Mouse (Mus musculus): ENCODE results near the gene Rgs7bp. TPM values are rescaled to one million over a fixed set of nuclear protein-coding genes. Genes with fewer than 3 reads are reported as not detected.

Rgs7bp gene
- total and polyA plus RNA-seq, 3 experiments, result not detected

DNA sequence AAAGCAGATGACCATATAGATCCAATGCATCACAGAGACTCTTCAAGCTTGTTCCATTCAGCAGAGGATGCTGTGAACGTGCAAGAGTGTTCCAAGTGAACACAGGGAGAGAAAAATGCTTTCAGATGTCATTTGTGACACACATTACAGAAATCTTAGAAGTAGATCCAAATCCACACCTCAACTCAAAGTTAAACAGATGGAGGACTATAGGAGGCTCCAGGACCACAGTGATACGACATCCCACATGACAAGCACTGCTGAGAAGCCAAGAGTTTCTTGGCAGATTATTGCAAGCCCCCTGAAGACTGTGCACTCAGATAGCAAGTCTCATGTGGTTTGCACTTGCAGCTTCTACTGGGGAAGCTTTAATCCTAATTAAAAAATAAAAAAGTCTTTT, 53.0 kb downstream of the Rgs7bp start:
- Histone ChIP-seq H3K9me3 (replicated peaks; ENCODE audit: low read length) (no peaks in the 10 kb centered on the region), H3K27me3 (replicated peaks) (no peaks in the 10 kb centered on the region), H3K4me3 (replicated peaks in 1 of 3; ENCODE audit: low read depth in 2 of 3, low read length in 2 of 3, poor library complexity in 1 of 3) (no peak overlapping the region), H3K9ac (ENCODE audit: insufficient read depth, low read depth) (no peak overlapping the region), H3K27ac (ENCODE audit: insufficient read depth, low read depth) (no peak overlapping the region), H3K36me3 (replicated peaks in 1 of 2; ENCODE audit: control insufficient read depth in 1 of 2, insufficient read depth in 1 of 2, low read length in 1 of 2) (no peaks in the 10 kb centered on the region), H3K4me2 (ENCODE audit: insufficient read depth, low read depth, poor library complexity, severe bottlenecking) (no peak overlapping the region), H3K4me1 (ENCODE audit: control insufficient read depth in 1 of 2, insufficient read depth in 2 of 2) (no peaks in the 10 kb centered on the region), H3K79me2 (replicated peaks; ENCODE audit: control insufficient read depth, extremely low read depth, insufficient read depth, poor library complexity, severe bottlenecking) (no peaks in the 10 kb centered on the region)
- dilution Hi-C loops (cut with MboI; ENCODE audit: extremely low pct_ligation_motif_present, extremely low pct_unique_long_range_greater_than_20kb, low sequenced_read_pairs) (no loop called here), in situ Hi-C loops (cut with MboI; ENCODE audit: low pct_ligation_motif_present, low pct_unique_long_range_greater_than_20kb, low sequenced_read_pairs) (no loop called here)
- no peak for TF ChIP-seq CHD1 (IDR thresholded peaks at IDR 0.05; ENCODE audit: low read depth, low read length)
- no peak for TF ChIP-seq KAT2A (IDR thresholded peaks at IDR 0.05; ENCODE audit: insufficient replicate concordance, low read length)
- no peak for TF ChIP-seq RAD21 (IDR thresholded peaks at IDR 0.05; ENCODE audit: low read depth, low read length)
- no peak for DNase-seq (ENCODE audit: extremely low read depth)

DNA sequence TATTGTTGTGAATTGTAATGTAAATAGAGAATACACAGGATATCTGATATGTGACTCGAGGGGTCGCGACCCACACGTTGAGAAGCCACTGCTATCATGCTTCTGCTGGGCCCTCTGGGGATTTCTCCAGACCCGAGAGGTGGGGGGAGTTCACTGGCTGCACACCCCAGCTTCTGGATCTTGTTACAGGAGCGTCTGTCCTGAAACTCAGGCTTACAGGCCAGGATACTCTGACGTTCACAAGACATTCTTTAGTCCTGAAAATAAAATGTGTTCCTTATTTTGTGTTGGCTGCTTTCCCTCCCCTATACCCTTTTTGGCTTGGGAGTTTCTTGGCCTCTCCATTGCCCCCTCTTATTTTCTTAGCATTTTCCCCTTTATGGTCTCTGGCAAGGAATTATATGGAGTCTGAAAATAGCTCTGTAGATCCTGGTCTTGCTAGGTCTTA, 65.9 kb downstream of the Rgs7bp start:
- H3K4me1 ChIP-seq (ENCODE audit: control insufficient read depth in 1 of 2, insufficient read depth in 2 of 2), result no peaks in the 10 kb centered on the region
- in situ Hi-C loops (cut with MboI; ENCODE audit: low pct_ligation_motif_present, low pct_unique_long_range_greater_than_20kb, low sequenced_read_pairs) (no loop called here), dilution Hi-C loops (cut with MboI; ENCODE audit: extremely low pct_ligation_motif_present, extremely low pct_unique_long_range_greater_than_20kb, low sequenced_read_pairs) (no loop called here)
- H3K27ac ChIP-seq (ENCODE audit: insufficient read depth, low read depth), result no peak overlapping the region
- TF ChIP-seq GABPA (IDR thresholded peaks at IDR 0.05; ENCODE audit: insufficient replicate concordance, low read depth, low read length) (no peak), ETS1 (conservative IDR thresholded peaks at IDR 0.05; ENCODE audit: low read depth, low read length) (no peak), POLR2AphosphoS2 (IDR thresholded peaks at IDR 0.05; ENCODE audit: low read depth, low read length) (no peak), ZNF384 (IDR thresholded peaks at IDR 0.05; ENCODE audit: low read depth, low read length) (no peak), CHD2 (IDR thresholded peaks at IDR 0.05; ENCODE audit: low read length) (peak; percentile 69), ZC3H11A (IDR thresholded peaks at IDR 0.05; ENCODE audit: low read depth, low read length) (no peak), MAX (IDR thresholded peaks at IDR 0.05; ENCODE audit: low read length) (no peak)
- no peaks in the 10 kb centered on the region for H3K36me3 ChIP-seq (replicated peaks in 1 of 2; ENCODE audit: control insufficient read depth in 1 of 2, insufficient read depth in 1 of 2, low read length in 1 of 2)
- no peak overlapping the region for H3K9ac ChIP-seq (ENCODE audit: insufficient read depth, low read depth)
- no peak overlapping the region for H3K4me2 ChIP-seq (ENCODE audit: insufficient read depth, low read depth, poor library complexity, severe bottlenecking)
- H3K79me2 ChIP-seq (replicated peaks; ENCODE audit: control insufficient read depth, extremely low read depth, insufficient read depth, poor library complexity, severe bottlenecking), result no peaks in the 10 kb centered on the region
- no peaks in the 10 kb centered on the region for H3K27me3 ChIP-seq (replicated peaks)
- no peak for DNase-seq (ENCODE audit: extremely low read depth)
- H3K4me3 ChIP-seq (replicated peaks in 1 of 3; ENCODE audit: low read depth in 2 of 3, low read length in 2 of 3, poor library complexity in 1 of 3), result no peak overlapping the region
- no peaks in the 10 kb centered on the region for H3K9me3 ChIP-seq (replicated peaks; ENCODE audit: low read length)

DNA sequence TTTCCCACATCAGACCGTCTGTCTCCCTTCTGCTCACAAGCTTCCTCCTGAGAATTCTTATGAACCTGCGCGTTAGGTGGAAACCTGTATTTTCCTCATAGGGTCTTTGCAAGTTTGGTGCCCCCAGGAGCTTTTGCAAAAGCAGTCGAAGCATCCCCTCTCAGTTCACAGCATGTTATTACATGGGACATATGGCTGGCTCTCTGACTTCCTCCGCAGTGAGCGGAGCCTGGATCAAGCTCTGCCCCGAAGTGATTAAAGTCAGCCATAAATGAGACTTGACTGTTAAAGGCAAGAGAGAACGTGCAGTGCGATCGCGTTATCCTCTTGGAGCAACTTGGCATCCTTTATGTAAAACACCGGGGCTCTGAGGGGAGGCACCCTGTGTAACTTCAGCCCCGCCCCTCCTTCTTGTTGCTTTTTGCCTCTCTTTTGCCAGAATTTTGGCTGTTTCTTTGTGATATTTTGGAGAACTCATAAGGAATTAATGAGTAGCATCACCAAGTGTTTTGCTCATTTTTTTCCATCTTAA, 66.7 kb downstream of the Rgs7bp start:
- TF ChIP-seq POLR2AphosphoS2 (IDR thresholded peaks at IDR 0.05; ENCODE audit: low read depth, low read length) (no peak), SIN3A (IDR thresholded peaks at IDR 0.05; ENCODE audit: low read length) (no peak), UBTF (IDR thresholded peaks at IDR 0.05; ENCODE audit: low read depth, low read length) (no peak), NELFE (IDR thresholded peaks at IDR 0.05; ENCODE audit: low read depth, low read length) (no peak), CTCF (conservative IDR thresholded peaks at IDR 0.05 in 1 of 2, IDR thresholded peaks at IDR 0.05 in 1 of 2; ENCODE audit: low read depth in 2 of 2, low read length in 2 of 2) (no peak), E2F4 (IDR thresholded peaks at IDR 0.05; ENCODE audit: insufficient replicate concordance, low read depth, low read length) (no peak), ZC3H11A (IDR thresholded peaks at IDR 0.05; ENCODE audit: low read depth, low read length) (no peak), USF2 (conservative IDR thresholded peaks at IDR 0.05; ENCODE audit: low read depth, low read length) (no peak), RCOR1 (conservative IDR thresholded peaks at IDR 0.05; ENCODE audit: low read depth, low read length) (no peak)
- H3K36me3 ChIP-seq (replicated peaks in 1 of 2; ENCODE audit: control insufficient read depth in 1 of 2, insufficient read depth in 1 of 2, low read length in 1 of 2), result no peaks in the 10 kb centered on the region
- dilution Hi-C loops (cut with MboI; ENCODE audit: extremely low pct_ligation_motif_present, extremely low pct_unique_long_range_greater_than_20kb, low sequenced_read_pairs) (no loop called here), in situ Hi-C loops (cut with MboI; ENCODE audit: low pct_ligation_motif_present, low pct_unique_long_range_greater_than_20kb, low sequenced_read_pairs) (no loop called here)
- H3K27me3 ChIP-seq (replicated peaks), result no peaks in the 10 kb centered on the region
- no peaks in the 10 kb centered on the region for H3K4me1 ChIP-seq (ENCODE audit: control insufficient read depth in 1 of 2, insufficient read depth in 2 of 2)
- no peak overlapping the region for H3K9ac ChIP-seq (ENCODE audit: insufficient read depth, low read depth)
- no peak overlapping the region for H3K4me3 ChIP-seq (replicated peaks in 1 of 3; ENCODE audit: low read depth in 2 of 3, low read length in 2 of 3, poor library complexity in 1 of 3)
- H3K4me2 ChIP-seq (ENCODE audit: insufficient read depth, low read depth, poor library complexity, severe bottlenecking), result no peak overlapping the region
- H3K27ac ChIP-seq (ENCODE audit: insufficient read depth, low read depth), result no peak overlapping the region
- no peak for DNase-seq (ENCODE audit: extremely low read depth)
- no peaks in the 10 kb centered on the region for H3K79me2 ChIP-seq (replicated peaks; ENCODE audit: control insufficient read depth, extremely low read depth, insufficient read depth, poor library complexity, severe bottlenecking)
- no peaks in the 10 kb centered on the region for H3K9me3 ChIP-seq (replicated peaks; ENCODE audit: low read length)

All from CH12.LX (cell line).